Mouse (Mus musculus) Muller cell, postnatal 12 days (primary cell): ENCODE data around the gene Filip1l.

Source experiments
- DNase-seq: peaks from one replicate; pipeline ENCODE4 v3.0.0-alpha.2; 2015; ENCODE audit errors: inconsistent ontology term

The Filip1l gene

DNA sequence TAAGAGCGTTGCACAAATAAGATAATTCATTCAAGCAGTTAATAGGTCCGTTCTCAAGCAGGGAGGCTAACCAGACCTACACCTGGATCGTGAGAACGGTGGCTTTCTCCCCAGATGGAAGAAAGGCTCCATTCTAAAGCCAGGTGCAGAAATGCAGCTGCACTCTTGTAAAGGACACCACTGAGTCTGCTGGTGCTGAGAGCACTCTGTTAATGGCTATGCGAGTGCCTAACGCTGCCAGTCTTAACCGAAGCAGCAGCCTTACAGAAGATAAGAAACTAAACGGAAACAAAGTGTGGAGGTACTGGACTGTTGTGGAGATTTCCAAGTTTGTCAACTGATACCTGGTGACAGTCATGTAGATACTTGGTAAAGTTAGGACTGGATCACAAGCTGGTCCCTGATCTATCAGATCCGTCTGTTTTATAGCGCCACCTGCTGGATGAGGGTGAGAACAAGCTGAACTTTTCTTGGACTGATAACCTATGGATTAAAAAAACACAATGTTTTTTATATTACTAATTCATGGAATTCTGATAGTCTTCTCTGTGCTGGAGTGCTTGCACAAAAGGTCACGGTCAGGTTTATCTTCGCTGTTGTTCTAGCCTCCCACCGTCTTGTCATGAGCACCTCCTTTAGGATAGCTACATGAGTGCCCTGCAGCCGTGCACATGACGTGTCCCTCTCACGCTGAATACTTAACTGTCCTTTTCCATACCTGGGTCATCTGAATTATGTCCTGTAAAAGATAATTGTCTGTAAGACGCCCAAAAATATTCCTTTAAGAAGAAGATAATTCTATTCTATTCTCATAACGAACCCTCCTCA lies 45.7 kb downstream of the Filip1l start:
- peak; percentile 51 for DNase-seq

DNA sequence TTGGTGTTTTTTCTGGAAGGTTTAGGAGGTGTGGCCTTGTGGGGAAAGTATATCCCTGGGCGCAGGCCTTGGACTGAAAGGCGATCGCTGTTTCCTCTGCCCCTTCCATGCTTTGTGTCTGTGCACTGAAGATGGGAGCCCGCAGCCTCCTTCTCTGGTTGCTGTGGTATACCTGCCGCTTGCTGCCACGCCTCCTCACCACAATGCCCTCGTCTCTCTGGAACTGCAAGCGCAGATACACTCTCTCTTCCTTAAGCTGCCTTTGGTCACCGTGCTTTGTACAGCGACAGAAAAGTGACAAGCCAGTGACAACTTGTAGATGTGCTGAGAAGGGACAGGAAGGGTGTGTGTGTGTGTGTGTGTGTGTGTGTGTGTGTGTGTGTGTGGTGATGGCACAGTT lies 46.7 kb downstream of the Filip1l start:
- DNase-seq = no peak

DNA sequence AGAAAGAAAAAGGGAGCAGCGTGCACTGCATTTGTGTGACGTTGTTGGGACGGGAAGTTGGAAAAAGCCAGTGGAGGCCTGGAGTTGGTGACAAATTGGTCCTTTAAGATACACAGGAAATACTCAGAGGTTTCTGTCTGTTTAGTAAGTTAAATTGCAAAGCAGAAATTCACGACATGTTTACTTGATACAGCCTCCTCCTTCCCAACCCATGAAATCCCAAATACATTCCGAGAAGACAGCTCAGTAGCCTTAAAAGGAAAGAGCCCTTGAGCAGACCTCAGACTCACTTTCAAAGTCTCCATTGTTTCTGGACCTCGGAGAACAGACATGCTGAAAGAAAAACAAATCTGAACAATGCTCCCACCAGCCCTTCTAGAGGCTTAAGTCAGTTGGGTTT lies 48.8 kb downstream of the Filip1l start:
- DNase-seq = no peak

DNA sequence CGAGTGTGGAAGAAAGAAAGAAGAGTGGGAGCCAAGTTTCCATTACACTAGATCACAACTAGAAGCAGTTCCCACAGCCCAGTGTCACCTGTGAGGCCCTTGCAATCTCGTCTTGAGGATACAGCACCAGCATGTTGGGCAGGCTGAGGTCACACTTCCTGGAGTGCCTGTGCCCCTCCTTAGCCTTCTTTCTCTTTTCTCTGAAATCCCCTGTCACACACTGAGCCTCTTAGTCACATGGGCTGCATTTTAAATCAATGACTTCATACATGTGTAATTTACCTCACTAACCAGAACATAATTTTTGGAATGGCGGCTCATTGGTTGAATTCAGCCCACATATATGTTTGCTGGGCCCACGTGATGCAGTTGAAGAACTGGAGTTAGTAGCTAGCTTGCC lies 50.0 kb downstream of the Filip1l start:
- no peak for DNase-seq

DNA sequence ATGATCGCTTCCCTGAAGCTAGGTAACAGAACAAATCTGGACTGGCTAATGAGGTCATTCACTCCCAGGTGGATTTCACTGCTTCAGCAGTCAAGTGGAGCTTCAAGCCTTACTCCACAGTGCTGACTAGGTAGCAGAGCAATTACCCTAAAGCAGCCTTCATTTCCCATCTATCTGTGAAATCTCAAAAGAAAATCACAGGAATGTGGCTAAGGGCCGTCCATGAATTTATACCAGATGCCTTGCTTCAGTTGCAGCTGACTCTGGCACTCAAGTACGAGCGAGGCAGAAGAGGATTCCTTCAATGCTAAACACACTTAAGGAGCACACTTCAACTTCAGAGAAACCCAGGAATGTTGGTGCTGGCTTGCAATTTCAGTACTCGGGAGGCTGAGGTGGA lies 50.9 kb downstream of the Filip1l start:
- DNase-seq = no peak

DNA sequence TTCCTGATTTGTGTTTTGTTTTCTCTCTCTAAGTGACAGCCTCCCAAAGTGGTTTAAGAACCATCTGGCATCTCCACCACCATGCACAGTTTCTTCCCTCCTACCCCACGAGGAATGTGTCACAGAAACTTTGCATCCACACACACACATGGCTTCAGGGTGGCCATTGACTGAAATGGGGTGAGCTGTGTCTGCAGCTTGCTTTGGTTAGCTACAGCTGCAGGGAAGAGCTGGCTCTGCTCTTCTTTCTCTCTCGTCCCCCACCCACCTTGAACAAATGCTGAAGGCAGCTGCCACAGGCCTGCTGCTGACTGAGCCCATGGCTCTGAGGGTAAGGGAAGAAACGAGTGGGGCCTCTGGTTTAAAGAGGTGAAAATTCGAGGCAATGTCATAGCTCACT lies 59.9 kb downstream of the Filip1l start:
- DNase-seq = no peak

DNA sequence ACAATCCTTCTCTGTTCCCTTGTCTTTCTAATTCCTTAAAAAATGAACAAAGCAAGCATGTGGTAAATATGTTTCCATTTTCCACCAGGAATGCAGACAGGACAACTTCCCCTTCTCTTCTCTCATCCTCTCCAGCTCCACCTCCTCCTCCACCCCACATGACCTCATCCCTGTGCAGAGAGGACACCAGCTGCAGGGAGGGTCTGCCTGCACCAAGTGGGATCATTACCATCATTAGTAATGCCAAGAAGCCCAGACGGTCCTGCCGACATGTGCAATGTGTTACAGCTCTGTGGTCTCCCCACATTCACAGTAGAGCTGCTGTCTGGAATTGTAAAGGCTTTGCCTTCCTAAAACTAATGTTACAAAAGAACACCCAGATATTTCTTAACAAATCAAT lies 63.2 kb downstream of the Filip1l start:
- DNase-seq = peak; percentile 76

DNA sequence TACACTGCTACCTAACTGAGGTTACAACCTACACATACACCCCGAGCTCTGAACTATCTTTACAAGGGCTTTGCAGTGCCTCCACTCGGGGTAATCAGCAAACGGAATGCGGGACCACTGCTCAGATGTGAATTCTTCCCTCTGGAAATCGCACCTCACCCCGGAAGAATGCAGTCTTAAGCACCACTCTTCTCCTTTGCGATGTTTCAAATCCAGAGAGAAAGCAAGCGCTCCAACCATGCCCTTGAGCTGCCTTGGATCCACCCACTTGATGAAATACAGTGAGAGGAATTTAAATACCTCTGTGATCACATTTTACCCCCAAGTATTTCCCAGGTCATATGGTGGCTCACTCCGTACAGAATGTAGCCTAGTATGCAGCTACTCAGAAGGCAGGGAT lies 64.1 kb downstream of the Filip1l start:
- DNase-seq = no peak

DNA sequence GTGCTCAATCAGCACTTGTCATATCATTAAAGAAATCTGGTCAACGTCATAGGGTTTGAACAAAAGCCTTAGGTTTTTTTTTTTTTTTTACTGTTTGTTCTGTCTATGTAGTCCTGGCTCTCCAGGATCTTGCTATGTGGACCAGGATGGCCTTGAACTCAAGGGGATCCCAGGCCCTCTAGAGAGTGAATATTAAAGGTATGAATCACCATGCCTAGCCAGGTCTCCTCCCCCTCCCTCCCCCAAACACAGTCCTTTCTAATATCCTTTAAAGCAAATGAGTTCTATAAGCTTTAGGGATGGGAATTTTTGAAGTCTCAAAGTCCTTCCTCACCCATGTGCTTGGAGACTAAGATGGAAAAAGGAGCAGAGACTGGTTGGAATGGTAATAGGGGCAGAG lies 65.1 kb downstream of the Filip1l start:
- no peak for DNase-seq

DNA sequence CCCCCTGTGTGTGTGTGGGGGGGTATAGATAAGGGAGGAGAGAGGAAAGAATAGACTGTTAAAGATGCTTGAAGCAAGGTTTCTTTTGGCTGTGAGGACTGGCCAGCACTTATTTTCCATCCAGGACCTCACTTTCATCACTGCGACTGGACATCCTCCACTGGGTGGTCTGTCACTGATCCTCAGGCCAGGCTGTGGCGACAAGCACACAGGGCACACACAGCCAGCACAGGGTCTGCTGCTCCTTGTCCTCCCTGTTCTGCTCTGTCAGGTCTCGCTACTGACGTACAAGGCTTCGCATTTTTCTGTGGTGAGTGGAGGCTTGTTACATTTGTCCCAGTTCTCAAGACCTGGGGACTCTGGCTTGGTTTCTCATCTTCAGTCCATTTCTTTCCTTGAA lies 66.4 kb downstream of the Filip1l start:
- peak; percentile 81 for DNase-seq

DNA sequence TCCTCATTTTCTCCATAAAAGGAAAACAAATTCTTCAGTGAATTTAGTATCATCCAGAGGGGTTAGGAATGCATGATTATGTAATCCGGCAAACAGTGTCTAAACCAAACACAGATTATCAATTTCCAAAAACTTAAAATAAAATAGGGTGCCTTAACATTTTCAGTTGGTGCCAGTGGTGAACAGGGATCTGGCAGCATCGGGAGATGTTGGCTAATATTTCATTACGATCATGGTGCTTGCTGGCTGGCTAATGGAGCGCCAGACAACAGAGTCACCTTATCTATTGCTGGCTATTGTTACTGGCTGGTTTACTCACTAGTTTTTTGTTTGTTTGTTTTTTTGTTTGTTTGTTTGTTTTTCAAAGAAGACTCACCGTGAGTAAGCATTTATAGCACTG lies 67.0 kb downstream of the Filip1l start:
- DNase-seq = peak; percentile 50

DNA sequence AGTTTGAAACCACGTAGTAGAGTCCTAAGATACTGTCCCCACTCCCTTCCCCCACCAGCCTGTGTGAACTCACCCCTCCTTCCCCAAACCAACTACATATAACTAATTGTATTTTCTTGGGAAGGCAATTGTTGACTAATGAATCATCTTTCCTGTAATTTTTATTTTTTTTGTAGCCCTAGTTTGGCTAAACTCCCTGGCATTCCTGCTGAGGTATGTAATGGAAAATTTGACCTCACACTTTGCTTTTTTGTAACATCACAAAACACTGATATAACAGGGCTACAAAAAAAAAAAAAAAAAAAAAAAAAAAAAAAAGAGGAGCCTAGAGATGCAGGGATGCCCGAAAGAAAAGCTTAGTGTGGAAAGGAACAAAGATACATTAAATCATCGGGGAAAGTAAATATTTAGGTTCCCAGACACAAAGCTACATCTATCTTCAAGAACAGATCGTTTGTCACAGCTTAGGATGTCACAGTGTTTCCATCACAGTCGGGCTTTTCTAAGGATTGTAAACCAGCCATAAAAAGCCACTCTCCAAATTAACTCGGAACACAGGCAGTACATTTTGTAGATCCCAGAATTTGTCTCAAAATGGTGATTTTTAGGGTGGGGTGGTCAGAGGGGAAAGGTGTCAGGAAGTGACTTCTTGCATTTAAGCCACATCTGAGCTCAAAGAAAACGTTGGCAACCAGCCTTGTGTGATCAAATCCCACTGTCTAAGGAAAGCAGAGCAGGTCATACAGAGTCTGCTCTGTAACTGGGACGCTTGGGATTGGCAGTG lies 68.1 kb downstream of the Filip1l start:
- DNase-seq = peak; percentile 94

DNA sequence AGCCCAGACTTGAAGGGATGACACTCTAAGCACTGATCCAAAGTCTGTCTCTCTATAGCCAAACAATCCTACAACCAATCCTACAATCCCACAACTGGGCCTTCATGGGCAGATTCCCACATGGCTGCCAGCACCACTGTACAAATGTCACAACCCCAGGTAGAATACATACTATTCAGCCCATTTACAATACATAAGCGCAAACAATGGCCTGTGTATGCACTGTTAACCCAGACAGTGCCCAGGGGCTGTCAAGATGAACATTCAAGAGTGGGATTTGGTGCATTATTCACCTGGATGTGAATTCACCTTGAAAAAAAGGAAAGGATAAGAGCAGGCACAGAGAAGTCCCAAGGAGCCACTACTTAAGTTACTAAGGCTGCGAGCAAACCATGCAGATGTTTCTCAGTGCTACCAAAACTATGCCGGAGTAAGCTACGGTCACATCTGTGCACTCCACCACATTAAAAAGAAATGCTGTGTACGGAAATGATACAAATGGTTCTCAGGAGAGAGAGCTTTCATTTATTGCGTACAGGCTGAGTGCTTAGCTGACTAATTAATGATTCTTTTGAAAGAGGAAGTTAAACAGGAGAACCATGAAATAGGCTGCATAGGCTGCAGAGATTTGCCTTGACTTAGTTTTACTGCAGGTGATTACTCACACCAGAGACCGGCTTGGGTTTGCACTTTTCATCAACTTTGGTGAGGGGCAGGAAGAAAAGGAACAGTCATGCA lies 69.0 kb downstream of the Filip1l start:
- no peak for DNase-seq

DNA sequence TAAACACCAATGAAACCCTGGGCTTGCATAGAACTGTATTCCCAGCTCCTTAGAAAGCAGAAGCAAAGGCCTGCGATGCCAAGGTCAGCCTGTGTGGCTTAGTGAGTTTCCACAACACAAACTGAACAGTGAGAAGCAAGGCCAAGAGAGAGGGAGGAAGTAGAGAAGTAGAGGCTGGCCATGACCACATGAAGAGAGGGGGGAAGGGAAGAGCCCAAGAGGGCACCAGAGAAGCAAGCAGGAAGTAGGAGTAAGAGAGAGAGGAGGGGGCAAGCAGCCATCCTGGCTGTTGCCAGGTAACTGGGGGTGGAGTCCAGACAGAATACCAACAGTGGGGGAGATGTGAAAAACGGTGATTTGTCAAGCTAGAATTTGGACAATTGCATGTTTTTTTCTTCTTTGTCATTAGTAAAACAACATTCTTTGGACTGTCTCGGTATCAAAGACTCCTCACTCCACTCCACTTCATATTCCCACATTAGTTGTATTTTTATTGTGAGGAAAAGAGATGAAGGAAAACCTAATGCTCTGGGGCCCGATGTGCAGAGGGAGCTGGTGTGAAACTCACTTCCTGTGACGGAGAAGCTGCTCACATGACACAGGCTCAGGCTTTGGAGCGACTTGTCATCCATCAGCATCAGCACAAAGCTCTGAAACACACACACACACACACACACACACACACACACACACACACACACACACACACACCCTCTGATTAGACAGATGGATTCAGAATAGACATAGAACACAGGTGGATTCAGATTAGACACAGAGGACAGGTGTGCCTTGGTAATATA lies 70.3 kb downstream of the Filip1l start:
- no peak for DNase-seq

DNA sequence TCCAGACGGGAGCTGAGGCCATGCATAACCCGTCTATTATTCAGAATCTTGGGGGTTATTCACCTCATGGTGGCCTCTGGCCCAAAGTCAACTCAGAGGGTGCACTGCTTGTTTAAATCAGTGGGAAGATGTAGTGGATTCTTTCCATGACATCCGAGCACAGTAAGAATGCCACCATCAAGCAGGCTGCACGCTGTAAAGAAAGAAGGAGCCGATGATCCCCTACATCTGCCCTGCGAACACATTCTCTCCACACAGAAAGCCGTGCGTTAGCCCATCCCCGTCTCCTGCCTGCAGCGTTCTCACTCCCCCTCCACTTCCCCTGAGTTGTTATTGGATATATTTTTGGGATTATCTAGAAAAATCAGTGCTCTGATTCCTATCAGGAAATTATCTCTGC lies 73.8 kb downstream of the Filip1l start:
- DNase-seq = peak; percentile 19

DNA sequence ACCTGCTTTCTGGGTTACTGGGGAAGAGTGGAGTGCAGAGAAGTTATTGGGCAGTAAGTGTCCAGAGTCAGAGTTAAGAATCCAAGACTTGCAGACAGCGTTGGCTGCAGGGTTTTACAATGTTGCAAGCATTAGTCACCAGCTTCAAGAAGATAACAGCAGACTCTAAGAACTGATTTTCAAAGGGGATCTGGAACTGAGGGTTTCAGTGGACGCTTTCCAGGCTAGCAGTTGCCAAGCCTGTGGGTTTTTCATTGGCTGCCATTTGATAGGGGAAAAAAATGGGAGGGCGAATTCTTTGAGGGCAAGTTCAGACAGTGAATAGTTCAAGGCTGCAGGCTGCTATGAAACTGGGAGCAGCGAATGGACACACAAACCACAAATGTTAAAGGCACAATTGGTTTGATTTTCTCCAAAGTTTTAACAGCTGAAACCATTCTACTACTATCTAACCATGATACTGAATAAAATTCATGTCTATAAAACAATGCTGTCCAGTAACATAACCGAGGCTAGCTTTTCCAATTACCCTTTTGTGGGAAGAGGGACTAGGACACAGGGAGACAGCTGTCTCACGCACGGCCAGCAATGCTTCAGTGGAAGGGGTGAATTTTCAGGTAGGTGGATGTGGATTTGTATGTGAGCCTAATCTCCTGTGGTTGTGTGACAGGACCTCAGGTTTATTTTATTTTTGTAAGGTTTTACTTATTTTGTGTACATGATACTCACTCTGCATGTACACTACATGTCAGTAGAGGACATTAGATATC lies 74.8 kb downstream of the Filip1l start:
- DNase-seq = peak; percentile 90

DNA sequence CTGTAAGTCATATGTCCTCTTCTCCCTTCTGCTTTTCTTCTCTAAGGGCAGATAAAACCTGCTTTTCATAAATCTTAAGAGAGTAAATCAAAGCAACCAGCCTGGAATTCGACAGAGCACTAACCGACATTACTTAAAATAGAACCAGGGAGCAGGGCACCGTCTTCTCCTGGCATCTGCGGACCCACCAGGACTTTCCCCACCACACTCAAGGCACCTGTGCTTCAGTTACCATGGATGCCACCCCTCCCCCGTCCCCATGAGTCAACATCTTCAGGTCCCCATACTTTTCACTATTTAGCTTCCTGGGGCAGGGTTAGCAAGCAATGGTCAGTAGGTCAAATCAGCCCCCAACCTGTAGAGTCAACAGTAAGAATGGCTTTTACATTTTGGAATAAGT lies 76.1 kb downstream of the Filip1l start:
- no peak for DNase-seq

DNA sequence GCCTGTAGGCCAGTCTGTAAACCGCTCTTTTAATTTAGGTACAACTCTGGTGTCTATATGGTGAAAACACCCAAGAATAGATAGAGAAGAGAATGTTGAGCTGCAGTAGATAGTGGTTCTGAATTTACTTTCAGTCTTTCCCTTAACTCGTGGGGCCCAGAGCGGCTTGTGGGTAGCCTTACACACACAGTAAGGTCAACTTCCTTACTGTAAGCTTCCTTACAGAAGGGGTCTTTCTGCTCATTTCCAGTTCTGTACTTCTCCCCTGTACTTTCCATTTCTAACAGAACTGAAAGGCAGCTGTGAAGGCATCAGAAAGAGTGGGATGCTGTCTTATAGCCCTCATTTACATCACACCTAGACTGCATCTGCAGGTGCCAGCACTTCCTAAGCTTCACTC lies 78.4 kb downstream of the Filip1l start:
- DNase-seq = no peak

DNA sequence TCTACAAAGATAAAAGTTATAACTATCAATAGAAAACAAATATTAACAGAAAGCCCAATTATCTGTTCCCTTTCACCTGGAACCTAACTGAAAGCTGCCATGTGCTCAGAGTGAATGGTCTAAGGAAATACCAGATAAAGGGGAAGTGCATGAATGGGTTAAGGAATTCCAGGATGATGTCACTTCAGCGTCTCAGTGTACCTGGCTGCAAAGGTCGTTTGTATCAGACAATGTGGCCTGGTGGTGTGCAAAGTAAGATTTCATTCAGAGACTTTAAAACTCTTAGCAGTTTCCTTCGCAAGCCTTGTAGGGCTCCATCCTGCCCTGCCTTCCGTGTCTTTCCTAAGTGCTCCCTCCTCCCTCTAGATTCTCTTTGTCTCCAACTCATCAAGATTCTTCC lies 80.3 kb downstream of the Filip1l start:
- DNase-seq = no peak

DNA sequence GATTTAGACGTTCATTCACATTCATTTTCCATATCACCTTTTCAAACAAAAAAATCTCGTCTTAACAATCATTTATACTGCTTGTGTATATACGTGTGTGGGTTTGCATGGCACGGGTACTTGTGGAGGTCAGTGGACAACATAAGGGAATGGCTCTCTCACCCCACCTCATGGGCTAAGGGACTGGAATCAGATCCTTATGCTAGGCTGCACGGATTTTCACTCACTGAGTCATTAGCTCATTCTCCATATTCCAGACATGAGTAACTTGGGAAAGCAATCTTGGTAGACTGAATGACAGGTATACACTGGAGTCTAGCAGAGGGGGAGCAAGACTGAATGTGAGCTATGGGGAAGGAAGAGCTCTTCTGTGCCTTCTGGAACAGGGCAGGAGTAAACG lies 80.8 kb downstream of the Filip1l start:
- DNase-seq = no peak

DNA sequence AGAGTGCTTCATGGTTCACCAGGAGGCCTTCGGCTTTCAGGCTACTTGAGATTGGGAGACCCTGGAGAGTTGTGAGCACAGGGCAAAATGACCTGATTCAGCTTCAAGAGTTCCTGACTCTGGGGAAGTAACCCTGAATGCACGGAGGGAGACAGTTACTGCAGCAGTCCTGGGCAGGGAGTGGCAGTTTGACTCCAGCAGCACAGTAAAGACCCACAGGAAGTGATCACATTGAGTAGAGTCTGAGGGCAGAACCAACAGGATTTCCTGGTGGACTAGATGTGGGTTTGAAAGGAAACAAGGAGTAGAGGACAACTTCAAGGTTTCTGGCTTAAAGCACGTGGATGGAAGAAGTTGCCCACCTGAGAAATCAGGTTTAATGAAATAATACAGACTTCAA lies 81.7 kb downstream of the Filip1l start:
- no peak for DNase-seq
